Mouse (Mus musculus) right cerebral cortex, postnatal 36 days (tissue): ENCODE measurements around the gene Washc2.
"Not testable (repeated sequence)": the region's sequence is repeated elsewhere in the genome, so short reads cannot be mapped to it uniquely, and the experiment has no call there.

Experiments
- DNase-seq, 2 experiments: peaks; one replicate each; pipeline ENCODE4 v3.0.0; 2022; ENCODE audit warnings: low spot score in 2 of 2, mixed read lengths in 1 of 2

Gene Washc2

DNA sequence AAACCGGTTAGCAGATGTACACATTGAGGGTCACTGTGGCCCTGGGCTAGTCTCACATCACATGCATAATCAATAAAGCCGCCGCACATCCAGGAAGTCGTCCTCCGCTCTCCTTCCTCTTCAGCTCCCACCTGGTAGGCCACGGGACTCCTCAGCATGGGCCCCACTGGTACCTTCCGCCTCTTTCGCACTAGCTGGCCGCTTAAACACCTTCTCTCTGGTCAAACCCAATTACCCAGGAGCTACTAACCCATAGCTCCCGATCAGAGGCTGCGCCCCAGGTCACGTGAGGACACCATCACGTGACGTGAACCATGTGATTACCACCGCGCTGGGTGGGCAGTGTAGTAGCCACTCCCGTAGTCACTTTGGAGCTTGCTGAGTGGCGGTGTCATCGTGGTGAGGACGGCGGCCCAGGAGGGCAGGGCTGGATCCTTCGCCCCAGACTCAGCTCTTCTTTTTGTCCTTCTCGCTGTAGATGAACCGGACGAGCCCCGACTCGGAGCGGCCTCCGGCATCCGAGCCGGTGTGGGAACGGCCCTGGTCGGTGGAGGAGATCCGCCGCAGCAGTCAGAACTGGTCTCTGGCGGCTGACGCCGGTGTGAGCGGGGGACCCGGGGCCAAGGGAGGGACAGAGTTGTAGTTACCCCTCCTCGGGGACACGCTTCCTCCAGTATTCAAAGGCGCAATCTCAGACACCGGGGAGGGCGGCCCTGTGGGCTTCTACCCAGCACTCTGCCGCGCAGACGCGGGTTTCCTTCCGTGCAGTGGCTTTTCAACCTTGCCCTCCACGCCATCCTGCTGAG is at the start of gene Washc2:
Gene Washc2, plus strand, starts transcription at position 310 of the 806 bp plus-strand sequence.
- peak; percentile 92 to 95 for DNase-seq

DNA sequence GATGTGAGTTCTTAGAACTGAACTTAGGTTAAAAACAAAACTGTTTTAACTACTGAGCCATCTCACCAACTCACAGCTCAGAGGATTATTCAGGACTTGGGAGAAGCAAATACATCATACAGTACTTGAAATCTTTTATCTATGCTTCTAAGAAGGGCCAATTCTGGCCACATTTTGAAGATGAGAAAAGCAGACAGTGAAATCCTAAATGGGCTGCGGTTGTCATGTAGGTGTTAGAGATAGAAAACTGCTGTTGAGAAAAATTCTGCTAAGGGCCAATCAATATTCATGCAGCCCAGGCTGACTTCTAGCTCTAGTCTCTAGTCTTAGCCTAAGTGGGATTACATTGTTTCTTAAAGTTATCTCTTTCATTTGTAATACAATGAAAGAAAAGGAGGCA is 41.5 kb upstream of the Washc2 start:
- no peak for DNase-seq

DNA sequence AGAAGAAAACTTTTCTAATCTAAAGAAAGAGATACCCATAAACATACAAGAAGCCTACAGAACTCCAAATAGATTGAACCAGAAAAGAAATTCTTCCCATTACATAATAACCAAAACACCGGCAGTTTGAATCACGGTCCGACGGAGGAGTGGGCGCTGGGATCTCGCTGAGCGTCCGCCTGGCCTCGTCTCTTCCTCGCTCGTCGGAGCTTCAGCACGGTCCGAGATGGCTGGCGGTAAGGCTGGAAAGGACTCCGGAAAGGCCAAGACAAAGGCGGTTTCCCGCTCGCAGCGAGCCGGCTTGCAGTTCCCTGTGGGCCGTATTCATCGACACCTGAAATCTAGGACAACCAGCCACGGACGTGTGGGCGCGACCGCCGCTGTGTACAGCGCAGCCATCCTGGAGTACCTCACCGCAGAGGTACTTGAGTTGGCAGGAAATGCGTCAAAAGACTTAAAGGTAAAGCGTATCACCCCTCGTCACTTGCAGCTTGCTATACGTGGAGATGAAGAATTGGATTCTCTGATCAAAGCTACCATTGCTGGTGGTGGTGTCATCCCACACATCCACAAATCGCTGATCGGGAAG is 34.2 kb upstream of the Washc2 start:
- DNase-seq = not testable (repeated sequence)

DNA sequence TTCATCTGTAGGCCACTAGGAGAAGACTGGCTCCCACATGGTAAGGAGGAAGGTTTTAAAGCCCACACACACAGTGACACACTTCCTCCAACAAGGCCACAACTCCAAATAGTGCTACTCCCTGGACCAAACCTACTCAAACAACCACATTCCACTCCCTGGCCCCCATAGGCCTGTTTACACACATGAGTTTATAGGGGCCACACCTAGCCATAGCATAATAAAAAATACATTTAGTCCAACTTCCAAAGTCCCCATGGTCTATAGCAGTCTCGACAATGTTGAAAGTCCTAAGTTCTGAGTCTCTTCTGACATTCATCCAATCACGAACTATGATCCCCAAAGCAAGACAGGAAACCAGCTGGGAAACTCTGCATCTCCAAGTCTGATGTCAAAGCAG is 29.5 kb upstream of the Washc2 start:
- no peak for DNase-seq

DNA sequence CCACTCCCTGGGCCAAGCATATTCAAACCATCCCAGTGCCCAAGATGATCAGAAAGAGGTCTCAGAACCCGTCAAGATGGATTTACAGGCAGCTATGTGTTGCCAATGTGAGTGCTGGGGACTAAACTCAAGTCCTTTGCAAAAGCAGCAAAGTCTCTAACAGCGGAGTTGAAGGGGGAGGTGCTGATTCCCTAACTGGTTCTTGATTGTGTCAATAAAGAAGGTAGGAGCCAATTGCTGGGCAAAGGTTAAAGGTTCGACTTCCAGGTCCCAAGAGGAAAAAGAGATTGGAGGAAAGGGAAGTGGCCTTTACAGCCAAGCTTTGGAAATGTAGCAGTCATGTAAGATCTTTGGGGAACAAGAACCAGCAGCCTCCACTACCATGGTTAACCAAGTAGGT is 27.1 kb upstream of the Washc2 start:
- no peak for DNase-seq

DNA sequence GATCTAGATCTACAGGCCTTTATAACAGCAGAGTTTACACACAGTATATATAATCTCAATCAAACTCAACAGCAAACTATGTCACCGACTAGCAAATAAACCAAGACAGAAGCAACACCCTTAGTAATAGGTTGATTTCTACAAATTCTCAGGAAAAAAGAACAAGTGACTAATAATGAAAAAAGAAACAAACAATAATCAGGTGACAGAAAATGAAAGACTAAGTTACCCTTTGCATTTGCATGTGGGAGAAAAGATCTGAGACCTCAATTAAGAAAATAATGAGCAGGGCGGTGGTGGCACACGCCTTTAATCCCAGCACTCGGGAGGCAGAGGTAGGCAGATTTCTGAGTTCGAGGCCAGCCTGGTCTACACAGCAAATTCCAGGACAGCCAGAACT is 24.3 kb upstream of the Washc2 start:
- no peak for DNase-seq

DNA sequence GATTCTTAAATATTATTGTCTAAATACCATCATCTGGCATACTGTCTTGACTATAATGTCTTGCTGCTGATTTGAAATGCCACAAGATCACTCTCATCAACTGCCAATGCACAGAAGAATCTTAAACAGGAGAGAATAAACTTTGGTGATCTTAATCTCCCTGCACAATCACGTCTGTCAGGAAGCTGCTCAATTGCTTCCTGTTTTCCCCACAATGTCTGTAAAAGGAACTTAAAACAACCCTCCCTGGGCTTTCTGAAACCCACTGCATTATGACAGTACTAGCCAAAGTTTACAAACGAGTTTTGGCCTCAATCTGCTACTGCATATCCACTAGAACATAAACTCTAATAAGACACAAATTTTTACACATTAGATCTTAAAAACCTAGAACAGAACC is 21.4 kb upstream of the Washc2 start:
- DNase-seq = no peak

DNA sequence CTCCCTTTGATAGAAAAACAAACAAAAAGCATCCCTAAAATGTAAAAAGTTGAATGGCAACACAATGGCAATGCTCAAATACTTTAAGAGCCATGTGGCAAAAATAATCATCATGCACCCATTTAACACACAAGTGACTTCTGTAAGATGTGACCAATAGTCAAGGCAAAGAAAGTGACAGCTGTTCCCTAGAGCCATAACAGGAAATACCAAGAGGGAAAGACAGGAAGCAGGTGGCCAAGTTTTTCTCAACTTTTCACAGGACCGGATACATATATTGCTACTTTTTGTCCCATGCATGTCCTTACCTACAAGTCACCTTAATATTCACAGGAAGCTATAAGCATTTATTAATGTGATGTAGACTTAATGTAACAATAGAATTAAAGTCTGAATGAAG is 18.4 kb upstream of the Washc2 start:
- no peak for DNase-seq

DNA sequence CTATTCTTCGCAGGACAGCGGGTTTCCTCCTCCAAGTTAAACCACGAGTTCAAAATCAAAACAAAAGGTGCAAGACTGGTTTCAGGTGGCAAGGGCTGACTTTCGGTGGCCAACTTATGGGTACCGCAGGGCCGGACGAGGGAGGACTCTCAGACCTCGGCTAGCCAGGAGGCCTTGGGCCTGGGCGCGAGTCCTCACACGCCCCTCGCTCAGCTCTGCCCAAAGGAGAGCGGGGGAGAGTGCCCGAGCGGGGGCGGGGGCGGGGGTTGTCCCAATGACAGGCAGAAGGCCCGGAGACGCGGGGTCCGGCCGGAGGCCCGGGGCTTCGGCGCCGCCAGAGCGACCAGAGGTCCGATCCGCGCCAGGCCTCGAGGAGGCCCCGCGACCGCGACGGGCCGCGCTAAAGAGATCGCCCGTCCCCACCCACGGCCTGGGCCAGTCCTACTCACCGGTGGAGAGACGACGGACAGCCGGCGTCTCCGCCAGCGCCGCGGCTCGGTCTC is 15.0 kb upstream of the Washc2 start:
- no peak for DNase-seq

DNA sequence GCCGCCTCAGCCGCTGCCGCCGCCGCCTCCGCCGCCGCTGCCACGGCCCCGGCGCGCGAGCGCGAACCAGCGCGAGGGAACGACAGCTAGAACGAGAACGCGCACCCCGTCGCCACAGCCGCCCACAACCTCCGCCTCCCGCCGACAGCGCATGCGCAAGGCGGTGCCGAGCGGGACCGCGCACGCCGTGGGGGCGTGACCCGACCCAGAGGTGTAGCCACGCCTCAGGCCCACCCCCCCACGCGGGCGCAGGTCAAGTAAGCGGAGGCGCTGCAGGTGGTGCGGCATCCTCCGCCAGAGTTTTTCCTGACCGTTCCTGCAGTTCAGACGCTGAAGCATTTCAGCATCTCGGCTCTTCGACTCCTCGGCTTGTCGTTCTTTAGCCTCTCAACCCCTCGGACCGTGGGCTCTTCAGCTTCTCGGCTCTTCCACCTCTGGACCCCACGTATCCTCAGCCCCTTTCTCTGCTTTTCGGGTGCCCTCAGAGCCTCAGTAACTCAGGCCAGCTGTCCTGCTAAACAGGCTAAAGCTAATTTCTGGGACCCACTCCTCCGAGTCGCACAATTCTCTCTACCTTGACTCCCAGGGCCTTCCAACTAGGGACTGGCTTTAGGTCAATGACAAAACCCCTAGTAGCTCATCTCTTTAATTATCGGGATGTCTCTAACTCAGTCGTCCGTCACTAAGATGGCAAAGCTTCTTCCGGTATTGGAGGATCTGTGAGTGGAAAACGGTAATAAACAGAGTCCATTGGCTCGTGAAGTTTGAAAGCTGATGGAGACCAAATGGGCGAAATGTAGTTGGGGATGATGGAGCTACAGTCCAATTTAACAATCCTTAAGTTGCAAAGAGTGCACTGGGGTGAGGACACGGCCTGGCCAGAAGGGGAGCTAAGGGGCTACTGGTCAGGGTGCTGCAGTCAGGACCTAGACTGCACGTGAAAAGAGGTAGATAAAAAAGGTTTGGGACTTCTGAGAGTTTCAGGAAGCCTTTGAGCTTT is 14.1 kb upstream of the Washc2 start, which contains the start of gene Tmcc1:
Gene Tmcc1, minus strand, starts transcription at position 93 of the 1,000 bp plus-strand sequence.
- DNase-seq = peak; percentile 96 to 97

DNA sequence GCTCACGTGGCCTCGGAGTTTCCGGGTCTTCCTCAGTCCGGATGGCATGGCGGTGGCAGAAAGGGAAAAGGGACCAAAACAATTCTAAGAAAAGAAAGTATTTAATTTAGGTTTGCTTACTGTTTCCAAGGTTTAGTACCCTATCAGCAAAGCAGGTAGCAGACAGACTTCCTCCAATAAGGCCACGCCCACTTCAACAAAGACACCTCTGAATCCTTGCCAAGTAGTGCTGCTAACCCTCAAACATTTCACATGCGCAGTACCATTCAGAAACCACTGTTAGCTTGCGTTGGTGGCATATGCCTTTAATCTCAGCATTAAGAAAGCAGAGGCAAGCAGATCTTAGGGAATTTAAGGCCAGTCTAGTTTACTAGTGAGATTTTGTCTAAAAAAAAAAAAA is 12.0 kb upstream of the Washc2 start:
- DNase-seq = no peak

DNA sequence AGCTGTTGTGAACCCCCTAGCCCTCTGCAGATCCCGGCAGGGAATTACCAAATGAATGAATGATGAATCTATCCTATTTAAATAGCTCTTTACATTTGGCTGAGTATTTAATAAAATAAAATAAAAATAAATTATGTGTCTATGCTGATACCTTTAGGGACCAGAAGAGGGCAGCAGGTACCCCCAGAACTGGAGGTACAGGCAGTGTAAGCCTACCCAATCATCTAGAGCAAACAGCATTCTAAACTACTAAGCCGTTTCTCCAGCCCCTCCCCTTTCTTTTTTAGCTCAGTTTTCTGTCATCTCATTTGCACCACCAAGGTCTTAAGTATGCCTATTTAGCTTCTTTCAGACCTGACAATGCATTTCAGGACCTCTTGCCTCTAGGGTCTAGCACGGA is 9.7 kb upstream of the Washc2 start:
- DNase-seq = no peak

DNA sequence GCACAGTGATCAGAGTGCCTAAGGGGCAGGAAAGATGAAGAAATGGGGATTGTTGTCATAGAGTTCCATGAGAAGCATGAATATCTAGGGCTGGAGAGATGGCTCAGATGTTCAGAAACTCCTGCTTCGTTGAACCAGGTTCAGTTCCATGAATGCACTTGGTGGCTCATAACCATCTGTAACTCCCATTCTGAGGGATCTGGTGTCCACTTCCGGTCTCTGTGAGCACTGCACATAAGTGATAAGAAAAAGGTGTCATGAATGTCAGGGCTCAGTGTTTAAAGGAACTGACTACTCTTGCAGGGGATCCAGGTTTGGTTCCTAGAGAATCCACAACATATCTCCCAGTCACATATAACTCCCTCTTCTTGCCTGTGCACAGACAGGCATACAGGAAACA is 8.2 kb upstream of the Washc2 start:
- DNase-seq = no peak

DNA sequence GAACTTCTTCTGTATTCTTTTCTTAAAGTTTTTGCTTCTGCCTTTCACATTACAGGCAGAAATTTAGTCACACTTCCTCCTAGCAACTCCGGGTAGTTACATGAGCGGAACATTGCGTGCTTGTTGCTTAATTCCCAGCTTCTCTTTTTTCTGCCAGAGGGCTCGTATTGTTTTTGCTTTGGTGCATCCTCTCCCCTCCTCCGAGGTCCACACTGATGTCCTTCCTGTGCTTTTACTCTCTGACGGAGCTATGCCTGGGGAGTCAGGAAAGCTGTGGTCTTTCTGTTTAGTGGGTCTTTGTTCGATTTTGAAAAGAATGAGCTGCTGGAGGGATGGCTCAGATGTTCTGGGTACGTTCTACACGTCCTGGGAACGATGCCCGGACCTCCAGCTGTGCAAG is 19.9 kb downstream of the Washc2 start:
- no peak for DNase-seq

DNA sequence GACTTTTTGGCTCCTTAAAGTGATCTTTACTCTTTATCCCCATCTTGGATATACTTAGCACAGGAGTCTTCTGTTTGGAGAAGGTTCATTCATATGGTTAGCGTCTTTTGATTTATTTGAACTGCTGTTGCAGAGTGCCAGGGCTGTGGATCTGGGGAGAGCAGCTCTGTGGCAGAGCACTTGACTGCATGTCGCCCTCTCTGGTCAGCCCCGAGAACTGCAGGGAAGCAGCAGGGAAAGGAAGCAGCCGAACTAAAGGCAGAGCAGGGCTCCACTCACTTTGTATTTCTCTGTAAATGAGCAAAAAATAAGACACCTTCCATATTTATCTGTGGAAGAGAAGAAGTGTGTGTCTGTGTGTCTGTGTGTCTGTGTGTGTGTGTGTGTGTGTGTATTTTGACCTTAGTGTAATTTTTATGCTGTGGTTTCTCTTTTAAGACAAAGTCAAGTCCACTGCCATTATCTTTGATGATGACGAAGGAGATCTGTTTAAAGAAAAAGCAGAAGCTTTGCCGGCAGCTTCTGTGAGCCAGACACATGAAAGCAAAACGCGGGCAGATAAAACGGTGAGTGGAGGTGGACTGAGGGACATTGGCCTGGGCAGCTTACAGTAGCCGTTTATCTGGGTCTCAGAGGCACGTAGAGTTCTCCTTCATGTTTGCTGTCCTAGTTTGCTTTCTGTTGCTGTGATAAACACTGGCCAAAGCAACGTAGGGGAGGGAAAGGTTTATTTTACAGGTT is 21.1 kb downstream of the Washc2 start:
- peak; percentile 45 to 52 for DNase-seq

DNA sequence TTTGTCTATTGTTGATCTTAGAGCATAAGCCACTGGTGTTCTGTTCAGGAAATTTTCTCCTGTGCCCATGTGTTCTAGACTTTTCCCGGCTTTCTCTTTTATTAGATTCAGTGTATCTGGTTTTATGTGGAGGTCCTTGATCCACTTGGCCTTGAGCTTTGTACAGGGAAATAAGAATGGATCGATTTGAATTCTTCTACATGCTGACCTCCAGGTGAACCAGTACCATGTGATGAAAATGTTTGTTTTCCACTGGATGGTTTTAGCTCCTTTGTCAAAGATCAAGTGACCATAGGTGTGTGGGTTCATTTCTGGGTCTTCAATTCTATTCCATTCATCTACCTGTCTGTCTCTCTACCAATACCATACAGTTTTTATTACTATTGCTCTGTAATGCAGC is 27.0 kb downstream of the Washc2 start:
- not testable (repeated sequence) for DNase-seq

DNA sequence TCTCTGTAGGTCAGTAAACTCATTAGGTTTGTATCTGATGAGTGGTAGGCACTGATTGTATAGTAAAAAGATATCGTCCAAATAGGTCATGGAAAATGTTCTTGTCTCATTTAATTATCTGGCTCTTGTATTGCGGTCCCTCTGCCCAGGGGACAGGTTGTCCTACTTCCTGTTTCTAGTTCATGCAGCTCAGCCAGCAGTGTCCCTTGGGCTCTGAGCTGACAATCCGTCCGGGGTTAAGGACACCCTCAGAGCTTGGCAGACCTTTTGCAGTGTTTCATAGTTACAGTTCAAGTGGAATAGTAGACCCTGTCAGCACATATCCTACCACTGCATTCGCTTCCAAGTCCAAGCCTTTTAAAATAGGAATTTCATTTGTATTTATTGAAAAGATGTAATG is 27.5 kb downstream of the Washc2 start:
- DNase-seq = no peak

DNA sequence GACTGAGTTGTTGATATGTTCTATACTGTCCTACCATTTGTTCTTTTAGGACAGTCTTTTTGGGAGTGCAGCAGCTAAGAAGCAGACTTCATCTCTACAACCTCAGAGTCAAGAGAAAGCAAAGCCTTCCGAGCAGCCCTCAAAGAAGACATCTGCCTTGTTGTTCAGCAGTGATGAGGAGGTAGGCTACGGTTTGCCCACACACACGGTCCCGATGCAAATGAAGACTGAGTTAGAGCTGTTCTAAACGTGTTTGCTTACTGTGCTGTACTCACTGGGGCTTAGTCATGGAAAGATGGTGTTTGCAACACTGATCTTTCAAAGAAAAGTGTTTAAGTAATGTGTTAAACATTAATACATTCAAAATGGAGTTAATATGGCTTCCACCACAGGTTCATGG is 30.2 kb downstream of the Washc2 start:
- peak in 1 of 2 experiments; percentile 27 for DNase-seq

DNA sequence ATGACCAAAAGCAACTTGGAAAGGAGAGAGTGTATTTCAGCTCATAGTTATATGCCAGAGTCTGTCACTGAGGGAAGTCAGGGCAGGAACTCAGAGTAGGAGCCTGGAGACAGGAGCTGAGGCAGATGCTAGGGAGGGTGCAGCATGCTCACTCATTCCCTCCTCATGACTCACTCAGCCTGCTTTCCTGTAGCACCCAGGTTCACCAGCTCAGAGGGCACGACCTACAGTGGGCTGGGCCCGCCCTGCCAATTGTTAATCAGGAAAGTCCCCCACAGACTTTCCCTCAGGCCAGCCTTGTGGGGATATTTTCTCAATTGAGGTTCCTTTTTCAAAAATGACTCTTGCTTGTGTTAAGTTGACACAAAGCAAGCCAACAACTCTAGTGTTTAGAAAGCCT is 32.5 kb downstream of the Washc2 start:
- no peak for DNase-seq

DNA sequence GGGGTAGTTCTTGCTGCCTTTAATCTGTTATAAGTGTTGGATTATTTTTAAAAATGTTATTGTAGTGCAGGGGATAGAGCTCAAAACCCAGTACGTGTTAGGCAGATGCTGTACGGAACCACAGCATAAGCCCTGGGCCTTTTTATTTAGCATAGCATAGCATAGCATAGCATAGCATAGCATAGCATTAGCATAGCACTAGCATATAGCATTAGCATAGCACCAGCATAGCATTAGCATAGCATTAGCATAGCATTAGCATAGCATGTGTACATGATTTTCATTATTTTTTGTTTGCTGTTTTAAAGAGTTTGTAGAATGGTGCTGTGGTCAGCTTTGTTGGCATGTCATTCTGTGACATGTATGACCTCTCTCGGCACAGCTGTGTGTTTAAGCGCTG is 51.8 kb downstream of the Washc2 start:
- DNase-seq = no peak

DNA sequence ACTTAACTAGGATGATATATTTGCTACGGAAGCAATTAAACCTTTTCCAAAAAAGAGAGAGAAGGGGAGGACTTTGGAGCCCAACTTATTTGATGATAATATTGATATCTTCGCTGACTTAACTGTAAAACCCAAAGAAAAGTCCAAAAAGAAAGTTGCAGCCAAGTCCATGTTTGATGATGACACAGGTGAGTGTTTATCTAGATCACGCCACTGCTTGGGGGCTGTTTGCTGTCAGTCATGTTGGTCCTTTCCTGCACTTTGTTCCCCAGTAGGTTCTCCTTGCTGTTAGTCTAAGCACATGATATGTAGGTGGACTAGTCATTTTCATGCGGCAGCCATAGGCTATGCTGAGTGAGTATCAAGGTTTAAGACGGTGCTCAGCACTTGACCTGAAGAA is 52.6 kb downstream of the Washc2 start:
- no peak for DNase-seq
